Mouse (Mus musculus): ENCODE results near the gene Fam76a.

GRCm38 (mm10) chr4:132964473-132964872 lies 42.1 kb upstream of the Fam76a start:
- no peak for TF ChIP-seq CTCF (IDR thresholded peaks at IDR 0.05; ENCODE audit: insufficient read depth, low read length)
- no peak for TF ChIP-seq POLR2A (IDR thresholded peaks at IDR 0.05; ENCODE audit: borderline replicate concordance, extremely low read depth, low read depth, low read length)
